Mouse (Mus musculus): ENCODE measurements around the gene Pxt1.

GRCm38 (mm10) chr17:28970122-28970521, 26.5 kb upstream of the Pxt1 start:
- TF ChIP-seq CTCF (IDR thresholded peaks at IDR 0.05; ENCODE audit: insufficient read depth, low read depth, low read length), result no peak
- no peak for TF ChIP-seq POLR2A (IDR thresholded peaks at IDR 0.05; ENCODE audit: insufficient read depth, low read depth, low read length)

Data from olfactory bulb, adult 2 months (tissue).